ENCODE assay signal across 9 mouse cellular contexts in the genomic region with DNA sequence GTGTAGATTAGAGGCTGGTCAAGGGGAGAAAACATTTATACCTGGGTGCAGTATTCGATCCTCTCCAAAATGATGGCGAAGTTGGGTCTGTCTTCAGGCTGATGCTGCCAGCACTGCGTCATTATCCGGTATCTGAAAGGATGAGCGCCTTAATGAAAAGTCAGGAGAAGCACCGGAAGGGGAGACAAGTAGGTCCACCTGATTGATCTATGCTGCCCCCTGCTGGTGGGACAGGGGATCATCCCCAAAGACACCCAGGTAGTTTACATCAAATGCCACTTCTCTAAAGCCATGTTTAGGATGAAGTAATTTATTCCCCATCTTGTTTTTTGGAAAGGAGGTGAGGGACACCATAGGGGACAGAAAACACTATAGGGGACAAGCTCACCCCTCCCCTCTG.
DNase-seq lines count a peak whose midpoint lies in the region; ATAC-seq and TF ChIP-seq lines count a peak whose summit lies in the region.
"Had no signal": no experiment of that assay in that cellular context is flagged by ENCODE, and none has a peak within 500 bp of the region (broad histone marks: within the 10 kb centered on the region; RNA-seq: fewer than 3 reads in every experiment).

No protein-coding gene starts in this region.

- no peak for ATAC-seq in cerebellum, adult (ENCODE audit: insufficient number of reproducible peaks, low FRiP score, low TSS enrichment)
- ATAC-seq in megakaryocyte progenitor cell, adult 5-6 weeks (replicated peaks; ENCODE audit: poor library complexity) = peak; percentile 73
- ATAC-seq in stomach, postnatal 0 days (ENCODE audit: low FRiP score, low TSS enrichment) = no peak

- TF ChIP-seq EP300 in stomach, postnatal 0 days (optimal IDR thresholded peaks at IDR 0.05) = no peak

- no peaks in the 10 kb centered on the region for H3K9me3 ChIP-seq in stomach, postnatal 0 days (ENCODE audit: control insufficient read depth, low read length)

- no peak overlapping the region for H3K4me2 ChIP-seq in stomach, postnatal 0 days (replicated peaks; ENCODE audit: low read depth)

- H3K4me1 ChIP-seq in stomach, postnatal 0 days (replicated peaks; ENCODE audit: control insufficient read depth, insufficient read depth) = no peaks in the 10 kb centered on the region

- H3K27ac ChIP-seq in stomach, postnatal 0 days (replicated peaks) = no peak overlapping the region

- TF ChIP-seq CTCF in stomach, postnatal 0 days (IDR thresholded peaks at IDR 0.05; ENCODE audit: low read depth) = peak; percentile 83

- peak; percentile 17 for DNase-seq in cerebellum, adult 11 months
- DNase-seq in right cerebral cortex, adult 2 months (ENCODE audit: low spot score in 2 of 2) = peak; percentile 62 to 63
- no peak for DNase-seq in right cerebral cortex, postnatal 36 days (ENCODE audit: low spot score in 2 of 2)
- DNase-seq in embryo, embryonic 11 days = peak; percentile 59
- peak; percentile 69 to 72 for DNase-seq in kidney, postnatal 25 days
- DNase-seq in stomach, postnatal 0 days (ENCODE audit: low spot score) = peak; percentile 63

- H3K9ac ChIP-seq in stomach, postnatal 0 days (ENCODE audit: low read length) = no peak overlapping the region

- H3K4me3 ChIP-seq in stomach, postnatal 0 days (ENCODE audit: low read depth, low read length) = no peak overlapping the region

- H3K36me3 ChIP-seq in stomach, postnatal 0 days (ENCODE audit: control insufficient read depth, insufficient read depth, low read length) = no peaks in the 10 kb centered on the region
- H3K36me3 ChIP-seq: G1E had no signal

- H3K27me3 ChIP-seq in stomach, postnatal 0 days (ENCODE audit: control insufficient read depth, insufficient read depth, low read length) = no peaks in the 10 kb centered on the region

- 48% methylated on average over 6 of the region's 6 CpGs for WGBS in stomach, postnatal 0 days

Comparison
In these comparisons a context has a peak if more than half of its experiments do, and no peak if none do; other contexts are left out.
1. DNase-seq: peak in cerebellum, adult 11 months (single experiment), right cerebral cortex, adult 2 months (2 of 2), embryo, embryonic 11 days (single experiment), kidney, postnatal 25 days (2 of 2) and stomach, postnatal 0 days (single experiment); none in right cerebral cortex, postnatal 36 days (0 of 2).